Mouse (Mus musculus) gastrocnemius, postnatal 10 days (tissue): ENCODE measurements around the gene Wfdc15b. TPM values are rescaled to one million over a fixed set of nuclear protein-coding genes. Genes with fewer than 3 reads are reported as not detected.
A peak's percentile ranks its signal among the peaks of the same experiment; 100 is the strongest.

Experiments used
- DNase-seq: peaks from one replicate; pipeline ENCODE4 v3.0.0; 2021; ENCODE audit warnings: mixed read lengths
- total RNA-seq, 2 experiments: library from RNA; stranded (reverse); gene quantifications; 2 replicates each; pipeline ENCODE4 v1.2.3; 2021

Gene Wfdc15b
- total RNA-seq, 2 experiments from 2014 or later = not detected

GRCm38 (mm10) chr2:164177831-164178230 is 43.6 kb downstream of the Wfdc15b start:
- no peak for DNase-seq

- DNase-seq = no peak
Observed at GRCm38 (mm10) chr2:164175850-164176249, 45.6 kb downstream of the Wfdc15b start.

GRCm38 (mm10) chr2:164174649-164175395 is 46.6 kb downstream of the Wfdc15b start:
- DNase-seq = no peak

- peak; percentile 60 for DNase-seq
Observed at GRCm38 (mm10) chr2:164173394-164173793, 48.1 kb downstream of the Wfdc15b start.

- peak; percentile 19 for DNase-seq
Observed at GRCm38 (mm10) chr2:164170902-164171301, 50.6 kb downstream of the Wfdc15b start, which contains the start of gene Kcns1. TSS of gene Kcns1 (minus strand) at chr2:164171113.

- DNase-seq = no peak
Observed at GRCm38 (mm10) chr2:164170326-164170725, 51.1 kb downstream of the Wfdc15b start.

GRCm38 (mm10) chr2:164168571-164168946 is 52.9 kb downstream of the Wfdc15b start:
- no peak for DNase-seq

GRCm38 (mm10) chr2:164167752-164168570 is 53.5 kb downstream of the Wfdc15b start:
- no peak for DNase-seq

GRCm38 (mm10) chr2:164164941-164165340 is 56.5 kb downstream of the Wfdc15b start:
- no peak for DNase-seq

Other genes starting within 250 kb of the Wfdc15b start
- 10 to 100 TPM; 80.1 to 90.3 TPM for gene Ywhab, start 226.7 kb downstream of the Wfdc15b start, total RNA-seq
- 1 to 10 TPM in 1 of 2 experiments, under 1 TPM in 1; 0.56 to 1.4 TPM for gene Pabpc1l, start 196.2 kb downstream of the Wfdc15b start, total RNA-seq
- gene Stk4, start 151.3 kb downstream of the Wfdc15b start, total RNA-seq = 10 to 100 TPM; 13.7 to 15.1 TPM
- gene Tomm34, start 150.5 kb downstream of the Wfdc15b start, total RNA-seq = 10 to 100 TPM; 14.7 to 18.7 TPM
- 1 to 10 TPM; 4.8 to 5.1 TPM for gene Kcns1, start 50.5 kb downstream of the Wfdc15b start, total RNA-seq
- under 1 TPM; 0.47 to 0.52 TPM for gene Wfdc5, start 38.9 kb downstream of the Wfdc15b start, total RNA-seq
- gene Wfdc12, start 31.1 kb downstream of the Wfdc15b start, total RNA-seq = not detected
- not detected for gene Wfdc15a, start 21.5 kb downstream of the Wfdc15b start, total RNA-seq
- gene Svs2, start 16.8 kb upstream of the Wfdc15b start, total RNA-seq = not detected
- not detected for gene Svs3b, start 35.0 kb upstream of the Wfdc15b start, total RNA-seq
- gene Svs4, start 56.8 kb upstream of the Wfdc15b start, total RNA-seq = not detected
- not detected for gene Svs3a, start 67.6 kb upstream of the Wfdc15b start, total RNA-seq
- not detected for gene Svs6, start 95.1 kb upstream of the Wfdc15b start, total RNA-seq
- not detected for gene Svs5, start 111.1 kb upstream of the Wfdc15b start, total RNA-seq
- 1 to 10 TPM in 1 of 2 experiments, not detected in 1; 1.4 TPM for gene Slpi, start 167.4 kb upstream of the Wfdc15b start, total RNA-seq
- gene Rbpjl, start 181.5 kb upstream of the Wfdc15b start, total RNA-seq = under 1 TPM; 0.05 to 0.07 TPM
- gene Matn4, start 183.5 kb upstream of the Wfdc15b start, total RNA-seq = 1 to 10 TPM; 5.8 to 7.8 TPM
- gene Sdc4, start 222.2 kb upstream of the Wfdc15b start, total RNA-seq = 10 to 100 TPM; 52.5 TPM
- gene Sys1, start 235.3 kb upstream of the Wfdc15b start, total RNA-seq = 10 to 100 TPM; 16.8 to 18.4 TPM
- gene Gm20458, start 239.3 kb upstream of the Wfdc15b start, total RNA-seq = 1 to 10 TPM in 1 of 2 experiments, not detected in 1; 3.3 TPM